Mouse (Mus musculus) stomach, postnatal 0 days (tissue): ENCODE results near the gene Pip5k1b.

Experiments used
- CTCF ChIP-seq: IDR thresholded peaks from 2 replicates; pipeline ENCODE4 v1.5.1; 2016; ENCODE audit warnings: antibody characterized with exemption, low read depth, mild to moderate bottlenecking, moderate library complexity
- EP300 ChIP-seq: optimal IDR thresholded peaks from 2 replicates; pipeline ENCODE3; 2016; ENCODE audit warnings: antibody characterized with exemption

GRCm38 (mm10) chr19:24576125-24576524 is 20.5 kb upstream of the Pip5k1b start:
- TF ChIP-seq CTCF = no peak
- no peak for TF ChIP-seq EP300
